Mouse (Mus musculus): Measurements from ENCODE around the gene Oit3. TPM values are rescaled to one million over a fixed set of nuclear protein-coding genes. Genes with fewer than 3 reads are reported as not detected.

Gene Oit3
- total RNA-seq (2012; rRNA removed) = 0.05 TPM in 1 of 2 replicates, not detected in the other

GRCm38 (mm10) chr10:59441735-59442134 is at the start of gene Oit3:
Gene Oit3 (minus strand): TSS chr10:59441778.
- Histone ChIP-seq H3K4me3 (ENCODE audit: insufficient read depth in 1 of 2, low read depth in 1 of 2, low read length in 2 of 2, poor library complexity in 1 of 2, severe bottlenecking in 1 of 2) (no peak within 1 kb of the TSS), H3K9me3 (ENCODE audit: control insufficient read depth, insufficient read depth, low read depth, low read length) (no peaks in the 10 kb centered on the region), H3K27ac (ENCODE audit: insufficient read depth, low read depth, low read length, poor library complexity, severe bottlenecking) (no peak within 1 kb of the TSS), H3K36me3 (ENCODE audit: control insufficient read depth, insufficient read depth, low read length, poor library complexity, severe bottlenecking) (no peaks in the 10 kb centered on the region), H3K9ac (ENCODE audit: insufficient read depth, low read depth, low read length, poor library complexity, severe bottlenecking) (no peak within 1 kb of the TSS), H3K4me1 (ENCODE audit: control insufficient read depth in 2 of 2, insufficient read depth in 2 of 2, low read length in 2 of 2, poor library complexity in 1 of 2) (no peaks in the 10 kb centered on the region)
- DNase-seq (ENCODE audit: low read depth, low spot score) = no peak
- TF ChIP-seq ZC3H11A (IDR thresholded peaks at IDR 0.05; ENCODE audit: borderline replicate concordance, low read depth, low read length) (no peak), ZNF384 (IDR thresholded peaks at IDR 0.05; ENCODE audit: low read depth, low read length) (no peak), MAFK (IDR thresholded peaks at IDR 0.05; ENCODE audit: insufficient read depth, low read depth, low read length) (no peak), CHD2 (IDR thresholded peaks at IDR 0.05; ENCODE audit: low read depth, low read length) (no peak), HCFC1 (IDR thresholded peaks at IDR 0.05; ENCODE audit: borderline replicate concordance, insufficient read depth, low read length) (no peak)
- in situ Hi-C loops (cut with MboI; ENCODE audit: low sequenced_read_pairs in 2 of 2, unreplicated experiment in 2 of 2) = no loop called here

DNA sequence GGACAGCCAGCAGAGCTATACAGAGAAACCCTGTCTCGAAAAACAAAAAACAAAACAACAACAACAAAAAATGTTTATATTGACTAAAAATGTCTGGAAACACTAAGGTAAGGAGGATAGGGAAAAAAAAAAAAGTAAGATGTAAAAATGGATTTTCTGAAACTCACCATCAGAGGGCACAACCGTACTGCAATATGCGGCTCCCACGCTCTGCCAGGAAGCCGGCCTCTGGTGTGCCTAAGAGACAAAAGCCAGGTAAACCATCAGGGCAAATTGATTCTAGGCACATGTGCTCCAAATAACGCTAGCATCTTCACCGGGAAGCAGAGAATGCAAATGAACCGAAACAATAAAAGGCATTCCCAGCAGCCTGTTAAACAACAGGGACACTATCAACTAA is 49.3 kb upstream of the Oit3 start:
- Histone ChIP-seq H3K27ac (ENCODE audit: insufficient read depth, low read depth, low read length, poor library complexity, severe bottlenecking) (no peak overlapping the region), H3K9ac (ENCODE audit: insufficient read depth, low read depth, low read length, poor library complexity, severe bottlenecking) (no peak overlapping the region), H3K4me3 (ENCODE audit: insufficient read depth in 1 of 2, low read depth in 1 of 2, low read length in 2 of 2, poor library complexity in 1 of 2, severe bottlenecking in 1 of 2) (no peak overlapping the region), H3K36me3 (ENCODE audit: control insufficient read depth, insufficient read depth, low read length, poor library complexity, severe bottlenecking) (no peaks in the 10 kb centered on the region), H3K9me3 (ENCODE audit: control insufficient read depth, insufficient read depth, low read depth, low read length) (0 out of 2 replicates have a peak, but pooled peaks cover 2% of the 10 kb centered on the region), H3K4me1 (ENCODE audit: control insufficient read depth in 2 of 2, insufficient read depth in 2 of 2, low read length in 2 of 2, poor library complexity in 1 of 2) (no peaks in the 10 kb centered on the region)
- TF ChIP-seq HCFC1 (IDR thresholded peaks at IDR 0.05; ENCODE audit: borderline replicate concordance, insufficient read depth, low read length) (no peak), MAFK (IDR thresholded peaks at IDR 0.05; ENCODE audit: insufficient read depth, low read depth, low read length) (no peak), ZNF384 (IDR thresholded peaks at IDR 0.05; ENCODE audit: low read depth, low read length) (peak; percentile 77), CHD2 (IDR thresholded peaks at IDR 0.05; ENCODE audit: low read depth, low read length) (no peak), ZC3H11A (IDR thresholded peaks at IDR 0.05; ENCODE audit: borderline replicate concordance, low read depth, low read length) (no peak)
- no peak for DNase-seq (ENCODE audit: low read depth, low spot score)
- in situ Hi-C loops (cut with MboI; ENCODE audit: low sequenced_read_pairs in 2 of 2, unreplicated experiment in 2 of 2) = no loop called here

DNA sequence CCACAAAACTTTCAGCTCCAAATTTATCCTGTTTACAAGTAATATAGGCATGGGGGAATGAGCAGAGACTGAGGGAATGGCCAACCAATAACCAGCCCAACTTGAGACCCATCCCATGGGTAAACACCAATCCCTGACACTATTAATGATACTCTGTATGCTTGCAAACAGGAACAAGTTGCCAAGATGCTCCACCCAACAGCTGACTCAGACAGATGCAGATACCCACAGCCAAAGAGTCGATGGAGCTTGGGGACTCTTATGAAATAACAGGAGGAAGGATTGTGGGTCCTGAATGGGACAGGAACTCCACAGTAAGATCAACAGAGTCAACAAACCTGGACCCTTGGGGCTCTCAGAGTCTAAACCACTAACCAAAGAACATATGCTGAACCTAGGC is 47.8 kb upstream of the Oit3 start:
- in situ Hi-C loops (cut with MboI; ENCODE audit: low sequenced_read_pairs in 2 of 2, unreplicated experiment in 2 of 2) = no loop called here
- DNase-seq (ENCODE audit: low read depth, low spot score) = no peak
- Histone ChIP-seq H3K9me3 (ENCODE audit: control insufficient read depth, insufficient read depth, low read depth, low read length) (0 out of 2 replicates have a peak, but pooled peaks cover 2% of the 10 kb centered on the region), H3K4me3 (ENCODE audit: insufficient read depth in 1 of 2, low read depth in 1 of 2, low read length in 2 of 2, poor library complexity in 1 of 2, severe bottlenecking in 1 of 2) (no peak overlapping the region), H3K36me3 (ENCODE audit: control insufficient read depth, insufficient read depth, low read length, poor library complexity, severe bottlenecking) (no peaks in the 10 kb centered on the region), H3K27ac (ENCODE audit: insufficient read depth, low read depth, low read length, poor library complexity, severe bottlenecking) (no peak overlapping the region), H3K9ac (ENCODE audit: insufficient read depth, low read depth, low read length, poor library complexity, severe bottlenecking) (no peak overlapping the region), H3K4me1 (ENCODE audit: control insufficient read depth in 2 of 2, insufficient read depth in 2 of 2, low read length in 2 of 2, poor library complexity in 1 of 2) (no peaks in the 10 kb centered on the region)
- TF ChIP-seq ZC3H11A (IDR thresholded peaks at IDR 0.05; ENCODE audit: borderline replicate concordance, low read depth, low read length) (no peak), CHD2 (IDR thresholded peaks at IDR 0.05; ENCODE audit: low read depth, low read length) (no peak), HCFC1 (IDR thresholded peaks at IDR 0.05; ENCODE audit: borderline replicate concordance, insufficient read depth, low read length) (no peak), ZNF384 (IDR thresholded peaks at IDR 0.05; ENCODE audit: low read depth, low read length) (no peak), MAFK (IDR thresholded peaks at IDR 0.05; ENCODE audit: insufficient read depth, low read depth, low read length) (no peak)

- H3K27ac ChIP-seq (ENCODE audit: insufficient read depth, low read depth, low read length, poor library complexity, severe bottlenecking) = no peak overlapping the region
- no peaks in the 10 kb centered on the region for H3K36me3 ChIP-seq (ENCODE audit: control insufficient read depth, insufficient read depth, low read length, poor library complexity, severe bottlenecking)
- H3K4me1 ChIP-seq (ENCODE audit: control insufficient read depth in 2 of 2, insufficient read depth in 2 of 2, low read length in 2 of 2, poor library complexity in 1 of 2) = no peaks in the 10 kb centered on the region
- no peak overlapping the region for H3K9ac ChIP-seq (ENCODE audit: insufficient read depth, low read depth, low read length, poor library complexity, severe bottlenecking)
- no peak overlapping the region for H3K4me3 ChIP-seq (ENCODE audit: insufficient read depth in 1 of 2, low read depth in 1 of 2, low read length in 2 of 2, poor library complexity in 1 of 2, severe bottlenecking in 1 of 2)
- in situ Hi-C loops (cut with MboI; ENCODE audit: low sequenced_read_pairs in 2 of 2, unreplicated experiment in 2 of 2) = no loop called here
- DNase-seq (ENCODE audit: low read depth, low spot score) = no peak
- no peak for TF ChIP-seq CHD2 (IDR thresholded peaks at IDR 0.05; ENCODE audit: low read depth, low read length)
- no peak for TF ChIP-seq MAFK (IDR thresholded peaks at IDR 0.05; ENCODE audit: insufficient read depth, low read depth, low read length)
- H3K9me3 ChIP-seq (ENCODE audit: control insufficient read depth, insufficient read depth, low read depth, low read length) = 0 out of 2 replicates have a peak, but pooled peaks cover 2% of the 10 kb centered on the region
These were observed 45.8 kb upstream of the Oit3 start for GRCm38 (mm10) chr10:59487351-59487750.

- no peak for DNase-seq (ENCODE audit: low read depth, low spot score)
- in situ Hi-C loops (cut with MboI; ENCODE audit: low sequenced_read_pairs in 2 of 2, unreplicated experiment in 2 of 2) = no loop called here
- no peak overlapping the region for H3K4me3 ChIP-seq (ENCODE audit: insufficient read depth in 1 of 2, low read depth in 1 of 2, low read length in 2 of 2, poor library complexity in 1 of 2, severe bottlenecking in 1 of 2)
- no peak overlapping the region for H3K27ac ChIP-seq (ENCODE audit: insufficient read depth, low read depth, low read length, poor library complexity, severe bottlenecking)
- H3K9me3 ChIP-seq (ENCODE audit: control insufficient read depth, insufficient read depth, low read depth, low read length) = no peaks in the 10 kb centered on the region
- H3K4me1 ChIP-seq (ENCODE audit: control insufficient read depth in 2 of 2, insufficient read depth in 2 of 2, low read length in 2 of 2, poor library complexity in 1 of 2) = no peaks in the 10 kb centered on the region
- H3K9ac ChIP-seq (ENCODE audit: insufficient read depth, low read depth, low read length, poor library complexity, severe bottlenecking) = no peak overlapping the region
- H3K36me3 ChIP-seq (ENCODE audit: control insufficient read depth, insufficient read depth, low read length, poor library complexity, severe bottlenecking) = no peaks in the 10 kb centered on the region
- no peak for TF ChIP-seq CHD2 (IDR thresholded peaks at IDR 0.05; ENCODE audit: low read depth, low read length)
- no peak for TF ChIP-seq HCFC1 (IDR thresholded peaks at IDR 0.05; ENCODE audit: borderline replicate concordance, insufficient read depth, low read length)
- no peak for TF ChIP-seq ZNF384 (IDR thresholded peaks at IDR 0.05; ENCODE audit: low read depth, low read length)
These were observed 42.7 kb upstream of the Oit3 start for GRCm38 (mm10) chr10:59484318-59484717.
